Mouse (Mus musculus) kidney, embryonic 15.5 days (tissue): ENCODE results near the gene Klk1b27. TPM values are rescaled to one million over a fixed set of nuclear protein-coding genes. Genes with fewer than 3 reads are reported as not detected.
"Not testable (repeated sequence)": the region's sequence is repeated elsewhere in the genome, so short reads cannot be mapped to it uniquely, and the experiment has no call there.

Experiments
- ATAC-seq: fragments of 200-750 bp; cut with Nextera tagmentation; replicated peaks from 2 replicates; pipeline ENCODE4 v1.8.0; 2017; ENCODE audit warnings: moderate TSS enrichment; ENCODE audit not compliant: low FRiP score
- H3K27ac ChIP-seq: fragments of 300-500 bp; sonication (generic); 2 replicates; pipeline ENCODE4 v1.5.1; 2015; ENCODE audit warnings: mild to moderate bottlenecking, inconsistent platforms
- H3K27me3 ChIP-seq: fragments of 300-500 bp; sonication (generic); 2 replicates; pipeline ENCODE4 v1.6.1; 2015; ENCODE audit warnings: inconsistent platforms
- H3K36me3 ChIP-seq: fragments of 300-500 bp; sonication (generic); 2 replicates; pipeline ENCODE4 v1.6.1; 2015; ENCODE audit warnings: inconsistent platforms
- H3K4me1 ChIP-seq: fragments of 300-500 bp; sonication (generic); 2 replicates; pipeline ENCODE4 v1.6.1; 2015; ENCODE audit warnings: inconsistent platforms
- H3K4me2 ChIP-seq: fragments of 300-500 bp; sonication (generic); 2 replicates; pipeline ENCODE4 v1.6.1; 2015; ENCODE audit warnings: moderate library complexity, mild to moderate bottlenecking, inconsistent platforms
- H3K4me3 ChIP-seq: fragments of 300-500 bp; sonication (generic); replicated peaks from 2 replicates; pipeline ENCODE4 v1.5.1; 2015; ENCODE audit warnings: mild to moderate bottlenecking, inconsistent platforms
- H3K9ac ChIP-seq: fragments of 300-500 bp; sonication (generic); 2 replicates; pipeline ENCODE4 v1.6.1; 2015; ENCODE audit warnings: mild to moderate bottlenecking, inconsistent platforms
- H3K9me3 ChIP-seq: fragments of 300-500 bp; sonication (generic); replicated peaks from 2 replicates; pipeline ENCODE4 v1.6.1; 2016; ENCODE audit warnings: inconsistent platforms
- WGBS: fragments of 180-500 bp; shearing (Covaris S2); methylation state at CpG from one replicate; pipeline ENCODE4 v1.1.7; 2015; ENCODE audit warnings: mixed read lengths; 5-methylcytosine and 5-hydroxymethylcytosine counted together
- polyA plus RNA-seq: library from polyadenylated mRNA; unstranded; fragments of >200 nt; fragmentation: Nextera tagmentation; extraction: Ambion mirVana; gene quantifications from 2 replicates; pipeline ENCODE4 v1.2.1, GENCODE M21; 2015

Gene Klk1b27
- 0.19 TPM in 1 of 2 replicates, not detected in the other for polyA plus RNA-seq

DNA sequence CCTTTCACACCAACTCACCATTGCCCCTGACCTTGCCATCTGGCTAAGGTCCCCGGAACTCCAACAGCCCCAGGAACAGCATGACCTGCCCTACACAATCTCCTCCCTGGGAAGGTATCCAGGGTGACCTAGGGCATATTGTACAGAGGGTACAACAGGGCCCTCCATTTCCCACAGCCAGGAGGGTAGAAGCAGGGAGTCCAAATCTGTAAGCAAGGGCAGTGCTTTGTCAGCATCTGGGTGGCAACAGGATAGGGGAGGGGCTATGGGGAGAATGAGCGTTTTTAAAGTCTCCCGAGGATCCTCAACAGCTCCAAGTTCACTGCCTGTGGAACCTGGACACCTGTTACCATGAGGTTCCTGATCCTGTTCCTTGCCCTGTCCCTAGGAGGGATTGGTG is at the start of gene Klk1b27:
Gene Klk1b27, plus strand, starts transcription at position 301 of the 400 bp plus-strand sequence.
- not testable (repeated sequence) for H3K4me3 ChIP-seq, H3K27me3 ChIP-seq, H3K27ac ChIP-seq, H3K4me1 ChIP-seq, ATAC-seq, H3K4me2 ChIP-seq, H3K9ac ChIP-seq, H3K36me3 ChIP-seq, H3K9me3 ChIP-seq
- WGBS = 75% methylated on average over 3 of the region's 3 CpGs

DNA sequence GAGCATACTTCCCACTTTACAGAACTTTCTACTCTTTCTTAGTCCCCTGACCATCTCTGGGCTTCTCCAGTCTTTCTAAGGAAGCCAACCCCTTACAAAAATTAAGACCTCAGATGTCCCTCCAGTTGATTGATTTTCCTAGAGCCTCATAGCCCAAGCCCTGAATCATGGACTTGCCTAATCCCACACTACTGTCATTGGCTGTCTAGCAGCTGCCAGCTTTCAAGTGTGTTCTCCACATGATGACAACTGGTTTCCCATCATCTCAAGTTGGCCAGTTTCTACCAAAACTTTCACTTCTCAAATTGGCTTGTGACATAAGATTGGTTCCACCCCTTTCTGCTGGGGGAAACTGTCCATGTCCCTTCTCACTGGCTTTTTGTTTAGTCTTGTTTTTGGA is 47.2 kb upstream of the Klk1b27 start:
- no peak overlapping the region for H3K4me3 ChIP-seq

DNA sequence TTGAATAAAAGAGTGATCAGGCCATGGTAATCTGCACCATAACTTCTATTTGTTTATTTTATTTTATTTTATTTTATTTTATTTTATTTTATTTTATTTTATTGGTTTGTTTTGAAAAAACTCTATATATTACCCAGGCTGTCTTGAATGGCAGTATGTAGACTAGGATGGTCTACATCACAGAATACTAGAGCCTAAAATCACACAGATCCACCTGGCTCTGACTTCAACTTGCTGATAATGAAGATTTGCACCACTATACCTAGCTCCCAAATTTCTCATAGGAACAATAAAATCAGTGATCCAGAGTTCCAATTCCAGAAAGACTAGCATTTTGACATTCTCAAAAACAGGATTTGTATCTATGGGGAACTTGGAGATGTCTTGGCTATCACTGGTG is 40.2 kb upstream of the Klk1b27 start, which contains the start of gene Klk1b26:
Gene Klk1b26, plus strand, starts transcription at position 301 of the 400 bp plus-strand sequence.
- not testable (repeated sequence) for H3K4me1 ChIP-seq, H3K27ac ChIP-seq, H3K27me3 ChIP-seq, H3K4me2 ChIP-seq, H3K9ac ChIP-seq, H3K4me3 ChIP-seq, H3K9me3 ChIP-seq, ATAC-seq, H3K36me3 ChIP-seq

More for the DNA sequence above, 47.2 kb upstream of the Klk1b27 start:
- Histone ChIP-seq H3K36me3 (no peaks in the 10 kb centered on the region), H3K9ac (no peak overlapping the region), H3K27me3 (no peaks in the 10 kb centered on the region), H3K4me1 (no peaks in the 10 kb centered on the region), H3K4me2 (no peak overlapping the region), H3K9me3 (no peaks in the 10 kb centered on the region), H3K27ac (no peak overlapping the region)
- ATAC-seq = no peak

DNA sequence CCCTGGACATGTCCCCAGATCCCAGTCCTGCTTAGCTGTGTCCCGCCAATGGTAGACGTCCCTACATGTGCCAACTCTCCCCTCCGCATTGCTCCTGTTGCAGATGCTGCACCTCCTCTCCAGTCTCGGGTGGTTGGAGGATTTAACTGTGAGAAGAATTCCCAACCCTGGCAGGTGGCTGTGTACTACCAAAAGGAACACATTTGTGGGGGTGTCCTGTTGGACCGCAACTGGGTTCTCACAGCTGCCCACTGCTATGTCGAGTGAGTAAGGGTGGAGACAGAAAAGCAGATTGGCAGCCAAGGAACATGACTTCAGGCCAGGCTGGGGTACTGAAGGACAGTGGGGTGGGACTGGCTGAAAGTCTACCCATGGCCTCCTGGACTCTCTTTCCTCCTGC is 37.4 kb upstream of the Klk1b27 start:
- H3K9me3 ChIP-seq, H3K27ac ChIP-seq, H3K4me1 ChIP-seq, ATAC-seq, H3K4me3 ChIP-seq, H3K27me3 ChIP-seq, H3K36me3 ChIP-seq, H3K9ac ChIP-seq, H3K4me2 ChIP-seq: not testable (repeated sequence)
- WGBS = 83% methylated on average over 6 of the region's 6 CpGs

DNA sequence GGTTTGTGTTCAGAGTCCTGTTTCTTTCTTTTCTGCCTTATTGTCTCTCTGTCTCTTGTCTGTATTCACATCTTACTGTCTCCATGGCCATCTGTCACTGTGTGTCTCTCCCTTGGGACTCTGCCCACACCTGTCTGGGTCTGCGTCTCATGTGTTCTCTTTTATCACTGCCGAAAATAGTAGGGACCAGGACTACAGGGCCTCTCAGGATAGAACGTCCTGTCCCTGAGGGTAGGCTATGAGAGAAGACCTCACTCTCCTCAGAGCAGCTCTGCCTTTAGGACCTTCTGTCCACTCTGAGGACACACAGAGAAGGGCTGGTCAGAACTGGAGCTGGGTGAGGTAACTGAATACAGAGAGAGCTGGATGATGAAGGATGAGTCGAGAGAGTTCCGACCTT is 37.0 kb upstream of the Klk1b27 start:
- Histone ChIP-seq H3K9me3 (no peaks in the 10 kb centered on the region), H3K36me3 (no peaks in the 10 kb centered on the region), H3K4me1 (no peaks in the 10 kb centered on the region), H3K27ac (no peak overlapping the region), H3K4me2 (no peak overlapping the region), H3K9ac (no peak overlapping the region), H3K4me3 (no peak overlapping the region), H3K27me3 (no peaks in the 10 kb centered on the region)
- 91% methylated on average over 5 of the region's 5 CpGs for WGBS
- ATAC-seq = no peak

DNA sequence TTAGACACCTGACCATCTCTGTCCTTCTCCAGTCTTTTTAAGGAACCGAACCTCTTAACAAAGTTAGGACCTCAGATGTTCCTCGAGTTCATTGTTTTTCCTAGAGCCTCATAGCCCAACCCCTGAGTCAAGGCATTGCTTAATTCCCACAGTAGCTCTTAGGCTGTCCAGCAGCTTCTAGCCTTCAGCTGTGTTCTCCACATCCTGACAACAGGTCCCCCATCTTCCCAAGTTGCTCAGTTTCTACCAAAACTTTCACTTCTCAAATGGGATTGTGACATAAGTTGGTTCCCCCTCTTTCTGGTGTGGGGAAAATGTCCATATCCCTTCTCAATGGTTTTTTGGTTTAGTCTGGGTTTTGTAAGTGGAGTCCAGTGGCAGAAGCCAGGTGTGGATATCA is 20.0 kb downstream of the Klk1b27 start:
- WGBS = 75% methylated on average over 2 of the region's 2 CpGs
- H3K9ac ChIP-seq = no peak overlapping the region
- no peaks in the 10 kb centered on the region for H3K36me3 ChIP-seq
- no peak overlapping the region for H3K27ac ChIP-seq
- H3K4me1 ChIP-seq = no peaks in the 10 kb centered on the region
- no peak overlapping the region for H3K4me3 ChIP-seq
- no peaks in the 10 kb centered on the region for H3K27me3 ChIP-seq
- H3K4me2 ChIP-seq = no peak overlapping the region
- ATAC-seq = no peak
- H3K9me3 ChIP-seq = no peaks in the 10 kb centered on the region

DNA sequence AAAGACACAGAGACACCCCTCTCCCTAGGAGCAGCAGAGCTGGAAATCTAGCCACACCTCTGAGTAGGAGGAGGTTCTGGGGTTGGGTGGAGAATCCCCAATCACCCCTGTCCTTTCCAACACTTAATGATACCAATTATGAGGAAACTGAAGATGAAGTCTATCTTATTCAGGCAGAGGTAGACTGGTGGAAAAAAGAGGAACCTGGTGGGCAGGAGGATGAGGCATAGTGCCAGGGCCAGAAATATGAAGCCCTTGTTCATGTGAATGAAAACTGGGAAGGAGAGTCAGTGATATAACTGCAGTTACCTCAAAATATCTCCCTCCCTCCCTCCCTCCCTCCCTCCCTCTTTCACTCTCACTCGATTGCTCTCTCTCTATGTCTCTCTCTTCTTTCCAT is 25.6 kb downstream of the Klk1b27 start:
- H3K27ac ChIP-seq = no peak overlapping the region
- WGBS = 58% methylated on average over 1 of the region's 1 CpGs
- H3K4me1 ChIP-seq = no peaks in the 10 kb centered on the region
- H3K4me2 ChIP-seq = no peak overlapping the region
- no peak overlapping the region for H3K4me3 ChIP-seq
- no peaks in the 10 kb centered on the region for H3K36me3 ChIP-seq
- H3K9me3 ChIP-seq = no peaks in the 10 kb centered on the region
- H3K9ac ChIP-seq = no peak overlapping the region
- H3K27me3 ChIP-seq = no peaks in the 10 kb centered on the region
- ATAC-seq = no peak

DNA sequence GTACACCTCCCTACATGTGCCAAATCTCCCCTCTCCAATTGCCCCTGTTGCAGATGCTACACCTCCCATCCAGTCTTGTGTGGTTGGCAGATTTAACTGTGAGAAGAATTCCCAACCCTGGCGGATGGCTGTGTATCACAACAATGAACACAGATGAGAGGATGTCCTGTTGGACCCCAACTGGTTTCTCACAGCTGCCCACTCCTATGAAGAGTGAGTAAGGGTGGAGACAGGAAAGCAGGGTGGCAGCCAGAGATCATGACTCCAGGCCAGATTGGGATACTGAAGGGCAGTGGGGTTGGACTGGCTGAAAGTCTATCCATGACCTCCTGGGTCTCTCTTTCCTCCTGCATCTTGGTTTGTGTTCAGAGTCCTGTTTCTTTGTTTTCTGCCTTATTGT is 44.0 kb downstream of the Klk1b27 start:
- Histone ChIP-seq H3K36me3 (no peaks in the 10 kb centered on the region), H3K9me3 (no peaks in the 10 kb centered on the region), H3K4me3 (no peak overlapping the region), H3K27ac (no peak overlapping the region), H3K4me2 (no peak overlapping the region), H3K9ac (no peak overlapping the region), H3K4me1 (no peaks in the 10 kb centered on the region), H3K27me3 (no peaks in the 10 kb centered on the region)
- no peak for ATAC-seq
- WGBS = 97% methylated on average over 1 of the region's 1 CpGs

DNA sequence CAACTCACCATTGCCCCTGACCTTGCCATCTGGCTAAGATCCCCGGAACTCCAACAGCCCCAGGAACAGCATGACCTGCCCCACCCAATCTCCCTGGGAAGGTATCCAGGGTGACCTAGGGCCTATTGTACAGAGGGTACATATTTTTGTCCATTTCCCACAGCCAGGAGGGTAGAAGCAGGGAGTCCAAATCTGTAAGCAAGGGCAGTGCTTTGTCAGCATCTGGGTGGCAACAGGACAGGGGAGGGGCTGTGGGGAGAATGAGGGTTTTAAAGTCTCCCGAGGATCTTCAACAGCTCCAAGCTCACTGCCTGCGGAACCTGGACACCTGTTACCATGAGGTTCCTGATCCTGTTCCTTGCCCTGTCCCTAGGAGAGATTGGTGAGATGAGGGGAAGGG is 49.9 kb downstream of the Klk1b27 start, which contains the start of gene Klk1b21:
Gene Klk1b21, plus strand, starts transcription at position 301 of the 400 bp plus-strand sequence.
- not testable (repeated sequence) for H3K27me3 ChIP-seq, H3K9me3 ChIP-seq, H3K36me3 ChIP-seq, H3K9ac ChIP-seq, H3K27ac ChIP-seq, H3K4me2 ChIP-seq, ATAC-seq, H3K4me1 ChIP-seq, H3K4me3 ChIP-seq
- 79% methylated on average over 3 of the region's 3 CpGs for WGBS

Other genes starting within 250 kb of the Klk1b27 start
- gene Klk7, start 241.0 kb upstream of the Klk1b27 start, polyA plus RNA-seq = 0.08 TPM in 1 of 2 replicates, not detected in the other
- 0.18 TPM in 1 of 2 replicates, not detected in the other for gene Klk6, start 227.8 kb upstream of the Klk1b27 start, polyA plus RNA-seq
- not detected in 2 replicates for gene Klk5, start 210.3 kb upstream of the Klk1b27 start, polyA plus RNA-seq
- gene Klk4, start 171.1 kb upstream of the Klk1b27 start, polyA plus RNA-seq = 0.12 TPM in 1 of 2 replicates, not detected in the other
- not detected in 2 replicates for gene Klk15, start 118.5 kb upstream of the Klk1b27 start, polyA plus RNA-seq
- 0.19 TPM in 1 of 2 replicates, not detected in the other for gene Klk1b8, start 101.6 kb upstream of the Klk1b27 start, polyA plus RNA-seq
- not detected in 2 replicates for gene Klk1b1, start 85.5 kb upstream of the Klk1b27 start, polyA plus RNA-seq
- gene Klk1b9, start 76.2 kb upstream of the Klk1b27 start, polyA plus RNA-seq = not detected in 2 replicates
- gene Klk1b11, start 56.4 kb upstream of the Klk1b27 start, polyA plus RNA-seq = not detected in 2 replicates
- 0.10 and 0.42 TPM in 2 replicates for gene Klk1b26, start 40.1 kb upstream of the Klk1b27 start, polyA plus RNA-seq
- gene Klk1b21, start 50.0 kb downstream of the Klk1b27 start, polyA plus RNA-seq = not detected in 2 replicates
- not detected in 2 replicates for gene Klk1b22, start 60.4 kb downstream of the Klk1b27 start, polyA plus RNA-seq
- not detected in 2 replicates for gene Klk1b16, start 84.5 kb downstream of the Klk1b27 start, polyA plus RNA-seq
- gene Klk1b24, start 135.9 kb downstream of the Klk1b27 start, polyA plus RNA-seq = not detected in 2 replicates
- gene Klk1b3, start 145.9 kb downstream of the Klk1b27 start, polyA plus RNA-seq = not detected in 2 replicates
- gene Klk1b4, start 155.1 kb downstream of the Klk1b27 start, polyA plus RNA-seq = not detected in 2 replicates
- gene Klk1b5, start 163.7 kb downstream of the Klk1b27 start, polyA plus RNA-seq = not detected in 2 replicates
- gene Klk1, start 173.1 kb downstream of the Klk1b27 start, polyA plus RNA-seq = 4.1 and 6.6 TPM in 2 replicates
- gene Gm36864, start 183.9 kb downstream of the Klk1b27 start, polyA plus RNA-seq = not detected in 2 replicates
- gene 1700028J19Rik, start 194.4 kb downstream of the Klk1b27 start, polyA plus RNA-seq = 1.1 and 1.7 TPM in 2 replicates
- gene 2410002F23Rik, start 194.4 kb downstream of the Klk1b27 start, polyA plus RNA-seq = 159 and 163 TPM in 2 replicates
- gene Acp4, start 205.1 kb downstream of the Klk1b27 start, polyA plus RNA-seq = 0.13 and 0.21 TPM in 2 replicates
- not detected in 2 replicates for gene Gm15517, start 209.2 kb downstream of the Klk1b27 start, polyA plus RNA-seq